8 mouse cellular contexts compared by ENCODE assay signal in genomic region chr10:22140665-22141280, GRCm38 (mm10). TPM values are rescaled to one million over a fixed set of nuclear protein-coding genes. Genes with fewer than 3 reads are reported as not detected.
DNase-seq lines count a peak whose midpoint lies in the region; ATAC-seq and TF ChIP-seq lines count a peak whose summit lies in the region.

No protein-coding gene starts in this region.

- ATAC-seq in Patski, result peak; percentile 33
- peak; percentile 77; the same call in 1 of the 2 replicates for ATAC-seq in hindbrain, embryonic 14.5 days (ENCODE audit: low FRiP score)
- peak; percentile 56 for ATAC-seq in megakaryocyte, adult 5-6 weeks (ENCODE audit: poor library complexity, severe bottlenecking)
- no peak for ATAC-seq in monocyte, adult 5-6 weeks (replicated peaks; ENCODE audit: insufficient number of reproducible peaks, low FRiP score, low TSS enrichment, poor library complexity, severe bottlenecking)

- no peaks in the 10 kb centered on the region for H3K4me1 ChIP-seq in hindbrain, embryonic 14.5 days (replicated peaks; ENCODE audit: control insufficient read depth, insufficient read depth, low read length)

- intact Hi-C loops in left cerebral cortex, adult 2 months (cut with DNase I), result loop anchor here (10.0 kb wide), 2 partner anchors 106 to 434 kb away; no protein-coding TSS in a partner anchor

- no peak overlapping the region for H3K27ac ChIP-seq in hindbrain, embryonic 14.5 days
- no peak overlapping the region for H3K27ac ChIP-seq in left cerebral cortex, adult 2 months

- H3K9ac ChIP-seq in hindbrain, embryonic 14.5 days, result peak overlapping the region; percentile 66

- WGBS in hindbrain, embryonic 14.5 days, result under 1% methylated on average over 19 of the region's 19 CpGs

- peak overlapping the region; percentile 78 for H3K4me2 ChIP-seq in hindbrain, embryonic 14.5 days (replicated peaks)

- H3K27me3 ChIP-seq in Patski, result no peaks in the 10 kb centered on the region
- no peaks in the 10 kb centered on the region for H3K27me3 ChIP-seq in hindbrain, embryonic 14.5 days (ENCODE audit: control insufficient read depth, insufficient read depth, low read length)

- CTCF ChIA-PET in Patski (lab: Charles Lee), result no interaction called here

- TF ChIP-seq CTCF in Patski (IDR thresholded peaks at IDR 0.05), result peak; percentile 63
- peak; percentile 80 for TF ChIP-seq CTCF in left cerebral cortex, adult 2 months (IDR thresholded peaks at IDR 0.05)

- H3K9me3 ChIP-seq in hindbrain, embryonic 14.5 days (ENCODE audit: control insufficient read depth, low read length), result no peaks in the 10 kb centered on the region

- no peak for DNase-seq in Patski (ENCODE audit: low read depth, low spot score)
- DNase-seq in cerebellum, adult 9-11 months, result peak; percentile 31
- peak; percentile 72 for DNase-seq in gastrocnemius, adult 18-20 months (ENCODE audit: low spot score)
- DNase-seq in hindbrain, embryonic 14.5 days (ENCODE audit: low spot score), result peak; percentile 77
- DNase-seq in left cerebral cortex, adult 2 months (ENCODE audit: extremely low spot score in 1 of 2, low spot score in 2 of 2), result peak; percentile 47 to 74
- peak; percentile 58 for DNase-seq in right cerebral cortex, postnatal 14 days

- POLR2A ChIA-PET in Patski (lab: Charles Lee), result no interaction called here

- peak overlapping the region; percentile 41 for H3K4me3 ChIP-seq in hindbrain, embryonic 14.5 days (replicated peaks; ENCODE audit: low read length)
- H3K4me3 ChIP-seq in left cerebral cortex, adult 2 months, result peak overlapping the region; percentile 39

- in situ Hi-C loops in Patski (cut with MboI; ENCODE audit: low pct_unique_long_range_greater_than_20kb), result loop anchor here (10.0 kb wide), 1 partner anchor 66 kb away; no protein-coding TSS in a partner anchor

- H3K36me3 ChIP-seq in hindbrain, embryonic 14.5 days (replicated peaks; ENCODE audit: control insufficient read depth, insufficient read depth), result no peaks in the 10 kb centered on the region

RNA-seq across cellular contexts. Expression of gene E030030I06Rik, which starts 8.3 kb away (rescaled TPM):
- 9.3 TPM for polyA plus RNA-seq in Patski (2021)
- 1 to 10 TPM in 1 of 2 experiments, under 1 TPM in 1; 0.64 to 1.1 TPM for total RNA-seq in gastrocnemius, adult 18-20 months (2021)
- polyA plus RNA-seq in hindbrain, embryonic 14.5 days (2014; fragmentation: Nextera tagmentation; extraction: Ambion mirVana), result 3.0 and 5.9 TPM in 2 replicates
- total RNA-seq in left cerebral cortex, adult 2 months (2021), result under 1 TPM; 0.35 to 0.77 TPM
- total RNA-seq in megakaryocyte, adult 5-6 weeks (2015), result 3.1 and 3.7 TPM in 2 replicates
- total RNA-seq in megakaryocyte, adult 5-6 weeks (2017), result 2.4 and 2.9 TPM in 2 replicates
- 11.7 to 25.5 TPM (median 23.4 TPM) in 3 replicates for total RNA-seq in monocyte, adult 5-6 weeks (2017)

RNA-seq across cellular contexts. Expression of gene Raet1e, which starts 17.6 kb away (rescaled TPM):
- polyA plus RNA-seq in Patski (2021), result 2.1 TPM
- total RNA-seq in gastrocnemius, adult 18-20 months (2021), result under 1 TPM in 1 of 2 experiments, not detected in 1; 0.14 TPM
- polyA plus RNA-seq in hindbrain, embryonic 14.5 days (2014; fragmentation: Nextera tagmentation; extraction: Ambion mirVana), result 0.29 and 0.98 TPM in 2 replicates
- under 1 TPM in 1 of 2 experiments, not detected in 1; 0.29 TPM for total RNA-seq in left cerebral cortex, adult 2 months (2021)
- 3.7 and 3.9 TPM in 2 replicates for total RNA-seq in megakaryocyte, adult 5-6 weeks (2015)
- 1.3 and 7.2 TPM in 2 replicates for total RNA-seq in megakaryocyte, adult 5-6 weeks (2017)
- total RNA-seq in monocyte, adult 5-6 weeks (2017), result 2.5 TPM in 1 of 3 replicates, not detected in the others

RNA-seq across cellular contexts. Expression of gene H60b, which starts 17.6 kb away (rescaled TPM):
- polyA plus RNA-seq in Patski (2021), result 9.9 TPM
- total RNA-seq in gastrocnemius, adult 18-20 months (2021), result not detected
- 0.25 and 0.34 TPM in 2 replicates for polyA plus RNA-seq in hindbrain, embryonic 14.5 days (2014; fragmentation: Nextera tagmentation; extraction: Ambion mirVana)
- total RNA-seq in left cerebral cortex, adult 2 months (2021), result under 1 TPM in 1 of 2 experiments, not detected in 1; 0.47 TPM
- total RNA-seq in megakaryocyte, adult 5-6 weeks (2015), result not detected in 2 replicates
- not detected in 2 replicates for total RNA-seq in megakaryocyte, adult 5-6 weeks (2017)
- total RNA-seq in monocyte, adult 5-6 weeks (2017), result not detected in 3 replicates
